Mouse (Mus musculus) central nervous system, embryonic 14 days (tissue): ENCODE results near the gene Phgdh. TPM values are rescaled to one million over a fixed set of nuclear protein-coding genes. Genes with fewer than 3 reads are reported as not detected.

Experiments used
- polyA plus RNA-seq: library from polyadenylated mRNA; depleted of rRNA; stranded (reverse); fragments of >200 nt; gene quantifications from 2 replicates; pipeline ENCODE4 v1.2.3, GENCODE M21; 2012; rRNA removed

Gene Phgdh
- polyA plus RNA-seq, result 119 and 126 TPM in 2 replicates

GRCm38 (mm10) chr3:98339706-98340109 lies at the start of gene Phgdh:
Gene Phgdh, minus strand, starts transcription at chr3:98339990.

GRCm38 (mm10) chr3:98382246-98382939 lies 42.6 kb upstream of the Phgdh start, which contains the start of gene Zfp697:
Gene Zfp697, plus strand, starts transcription at chr3:98382461.

GRCm38 (mm10) chr3:98280204-98280932 lies 59.4 kb downstream of the Phgdh start, which contains the start of gene Hmgcs2:
Gene Hmgcs2, plus strand, starts transcription at chr3:98280435.

Other genes starting within 250 kb of the Phgdh start
- 0.04 TPM in 1 of 2 replicates, not detected in the other for gene Adam30, start 179.4 kb downstream of the Phgdh start, polyA plus RNA-seq
- not detected in 2 replicates for gene Reg4, start 117.8 kb downstream of the Phgdh start, polyA plus RNA-seq
- gene Hmgcs2, start 59.6 kb downstream of the Phgdh start, polyA plus RNA-seq, result 5.8 and 8.6 TPM in 2 replicates
- 17.1 and 17.6 TPM in 2 replicates for gene Zfp697, start 42.5 kb upstream of the Phgdh start, polyA plus RNA-seq
- not detected in 2 replicates for gene Gm4450, start 117.1 kb upstream of the Phgdh start, polyA plus RNA-seq
- not detected in 2 replicates for gene Hsd3b4, start 170.5 kb upstream of the Phgdh start, polyA plus RNA-seq
- gene Gm10681, start 248.8 kb upstream of the Phgdh start, polyA plus RNA-seq, result not detected in 2 replicates